Mouse (Mus musculus): ENCODE data around the gene Prr3. TPM values are rescaled to one million over a fixed set of nuclear protein-coding genes. Genes with fewer than 3 reads are reported as not detected.

Prr3 gene
- polyA plus RNA-seq, 1 experiment from 2014 or later, result 41.4 TPM

DNA sequence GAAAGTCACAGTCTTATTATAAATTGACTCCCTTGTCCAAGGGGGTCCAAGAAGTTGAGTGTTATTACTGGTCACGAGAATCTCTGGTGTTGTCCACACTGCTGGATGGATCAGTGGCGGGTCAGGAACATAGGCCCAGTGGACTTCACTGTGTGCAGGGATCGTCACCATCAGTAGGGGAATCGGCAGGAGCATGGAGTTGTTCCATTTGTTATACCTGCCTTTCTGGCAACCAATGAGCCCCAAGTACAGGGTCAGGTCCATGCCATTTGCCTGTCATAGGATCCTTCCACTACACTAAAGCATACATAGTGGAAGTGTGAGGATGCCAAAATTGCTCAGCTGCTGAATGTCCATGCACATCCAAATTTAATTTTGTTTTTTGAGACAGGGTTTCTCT, 47.4 kb downstream of the Prr3 start:
- H3K4me2 ChIP-seq (replicated peaks), result no peak overlapping the region
- H3K9me3 ChIP-seq (replicated peaks), result no peaks in the 10 kb centered on the region
- no peaks in the 10 kb centered on the region for H3K27me3 ChIP-seq
- H3K4me1 ChIP-seq, result no peaks in the 10 kb centered on the region
- no peak for ATAC-seq (ENCODE audit: insufficient number of reproducible peaks, low FRiP score, low TSS enrichment, low read depth)
- 84% methylated on average over 4 of the region's 4 CpGs for WGBS
- H3K27ac ChIP-seq (replicated peaks), result no peak overlapping the region
- H3K36me3 ChIP-seq, result peaks cover 40% of the 10 kb centered on the region
- H3K9ac ChIP-seq, result no peak overlapping the region
- no peak overlapping the region for H3K4me3 ChIP-seq (replicated peaks)

- no peak overlapping the region for H3K27ac ChIP-seq (replicated peaks)
- H3K4me1 ChIP-seq, result no peaks in the 10 kb centered on the region
- WGBS, result 96% methylated on average over 12 of the region's 12 CpGs
- no peaks in the 10 kb centered on the region for H3K27me3 ChIP-seq
- ATAC-seq (ENCODE audit: insufficient number of reproducible peaks, low FRiP score, low TSS enrichment, low read depth), result peak; percentile 16; the same call in 1 of the 2 replicates
- H3K9me3 ChIP-seq (replicated peaks), result no peaks in the 10 kb centered on the region
- no peak overlapping the region for H3K4me3 ChIP-seq (replicated peaks)
- no peak overlapping the region for H3K9ac ChIP-seq
- H3K4me2 ChIP-seq (replicated peaks), result no peak overlapping the region
- H3K36me3 ChIP-seq, result peaks cover 58% of the 10 kb centered on the region
Measured at GRCm38 (mm10) chr17:35930627-35931026, 49.4 kb downstream of the Prr3 start.

DNA sequence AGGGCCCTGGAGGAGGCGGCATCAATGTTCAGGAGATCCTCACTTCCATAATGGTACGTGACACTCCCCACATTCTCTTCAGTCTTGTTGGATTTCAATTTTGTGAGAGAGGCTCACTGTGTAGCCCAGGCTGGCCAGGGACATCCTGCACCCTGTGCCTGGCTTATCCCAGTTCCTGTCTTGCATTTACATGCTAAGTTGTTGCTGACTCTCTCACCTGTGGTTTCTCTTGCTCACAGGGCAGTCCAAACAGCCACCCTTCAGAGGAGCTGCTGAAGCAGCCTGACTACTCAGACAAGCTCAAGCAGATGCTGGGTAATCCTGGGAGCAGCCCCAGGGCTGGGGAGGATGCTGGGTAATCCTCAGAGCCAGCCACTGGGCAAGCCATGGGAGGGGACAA, 50.5 kb downstream of the Prr3 start:
- Histone ChIP-seq H3K9ac (no peak overlapping the region), H3K27ac (replicated peaks) (no peak overlapping the region), H3K36me3 (peaks cover 69% of the 10 kb centered on the region), H3K9me3 (replicated peaks) (no peaks in the 10 kb centered on the region), H3K4me3 (replicated peaks) (no peak overlapping the region), H3K4me2 (replicated peaks) (no peak overlapping the region), H3K27me3 (no peaks in the 10 kb centered on the region), H3K4me1 (no peaks in the 10 kb centered on the region)
- ATAC-seq (ENCODE audit: insufficient number of reproducible peaks, low FRiP score, low TSS enrichment, low read depth), result no peak
- WGBS, result 94% methylated on average over 2 of the region's 2 CpGs

GRCm38 (mm10) chr17:35927471-35927870, 52.6 kb downstream of the Prr3 start:
- peaks cover 83% of the 10 kb centered on the region for H3K36me3 ChIP-seq
- no peak for ATAC-seq (ENCODE audit: insufficient number of reproducible peaks, low FRiP score, low TSS enrichment, low read depth)

DNA sequence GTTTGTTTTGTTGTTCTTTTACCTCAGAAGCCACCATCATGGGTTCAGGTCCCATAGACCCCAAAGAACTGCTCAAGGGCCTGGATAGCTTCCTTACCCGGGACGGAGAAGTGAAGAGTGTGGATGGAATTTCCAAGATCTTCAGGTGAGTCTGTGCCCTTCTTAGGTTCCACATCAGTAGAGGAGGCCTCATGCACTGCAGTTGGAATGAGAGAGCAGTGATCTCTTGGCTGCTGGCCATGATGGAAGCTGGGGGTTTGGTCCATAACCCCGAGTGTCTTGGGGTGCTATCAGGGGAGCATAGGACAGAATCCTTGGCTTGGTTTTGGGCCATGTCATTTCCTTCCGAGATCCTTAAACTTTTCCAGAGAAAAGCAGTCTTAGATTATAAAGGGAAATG, 56.8 kb downstream of the Prr3 start:
- Histone ChIP-seq H3K27ac (replicated peaks) (no peak overlapping the region), H3K9me3 (replicated peaks) (no peaks in the 10 kb centered on the region), H3K36me3 (peaks cover 52% of the 10 kb centered on the region), H3K4me2 (replicated peaks) (no peak overlapping the region), H3K27me3 (no peaks in the 10 kb centered on the region), H3K9ac (no peak overlapping the region), H3K4me1 (peaks cover 18% of the 10 kb centered on the region), H3K4me3 (replicated peaks) (no peak overlapping the region)
- ATAC-seq (ENCODE audit: insufficient number of reproducible peaks, low FRiP score, low TSS enrichment, low read depth), result no peak
- 89% methylated on average over 4 of the region's 4 CpGs for WGBS

More at GRCm38 (mm10) chr17:35927471-35927870, 52.6 kb downstream of the Prr3 start:
- Histone ChIP-seq H3K9ac (no peak overlapping the region), H3K4me2 (replicated peaks) (no peak overlapping the region), H3K4me3 (replicated peaks) (no peak overlapping the region), H3K9me3 (replicated peaks) (no peaks in the 10 kb centered on the region), H3K27me3 (no peaks in the 10 kb centered on the region), H3K4me1 (no peaks in the 10 kb centered on the region; the same call in 1 of the 2 replicates), H3K27ac (replicated peaks) (no peak overlapping the region)
- WGBS, result 77% methylated on average over 1 of the region's 1 CpGs

GRCm38 (mm10) chr17:35922566-35922965, 57.5 kb downstream of the Prr3 start:
- Histone ChIP-seq H3K27me3 (no peaks in the 10 kb centered on the region), H3K36me3 (peaks cover 44% of the 10 kb centered on the region), H3K4me2 (replicated peaks) (no peak overlapping the region), H3K4me1 (peaks cover 18% of the 10 kb centered on the region), H3K4me3 (replicated peaks) (no peak overlapping the region), H3K27ac (replicated peaks) (no peak overlapping the region), H3K9me3 (replicated peaks) (no peaks in the 10 kb centered on the region), H3K9ac (no peak overlapping the region)
- 79% methylated on average over 3 of the region's 3 CpGs for WGBS
- no peak for ATAC-seq (ENCODE audit: insufficient number of reproducible peaks, low FRiP score, low TSS enrichment, low read depth)

MicroRNAs within 50 kb of the gene (microRNA counts, 519-probe panel; counts per million panel counts)
- microRNA mmu-miR-877, result 1,630 counts per million, percentile 17 among the panel's probes with 10 or more counts

Small RNAs within 50 kb of the gene (microRNA-seq; reads per million reads assigned to microRNA genes)
- 42.1 reads per million, percentile 43 among the genes with 10 or more reads in this experiment for gene Mir877 (ENCODE audit: borderline number of aligned reads)

Other genes with a start within 250 kb of the Prr3 start
- 28.7 and 30.2 TPM in 2 replicates for gene Ier3, start 158.6 kb downstream of the Prr3 start, polyA plus RNA-seq (2015; fragmentation: Nextera tagmentation; extraction: Ambion mirVana)
- gene Flot1, start 157.0 kb downstream of the Prr3 start, polyA plus RNA-seq (2015; fragmentation: Nextera tagmentation; extraction: Ambion mirVana), result 64.4 and 72.6 TPM in 2 replicates
- 823 TPM in 2 replicates for gene Tubb5, start 141.9 kb downstream of the Prr3 start, polyA plus RNA-seq (2015; fragmentation: Nextera tagmentation; extraction: Ambion mirVana)
- gene Mdc1, start 138.7 kb downstream of the Prr3 start, polyA plus RNA-seq (2015; fragmentation: Nextera tagmentation; extraction: Ambion mirVana), result 12.0 and 16.1 TPM in 2 replicates
- gene Nrm, start 118.9 kb downstream of the Prr3 start, polyA plus RNA-seq (2015; fragmentation: Nextera tagmentation; extraction: Ambion mirVana), result 53.2 and 55.2 TPM in 2 replicates
- 28.5 and 30.3 TPM in 2 replicates for gene Ppp1r18, start 114.6 kb downstream of the Prr3 start, polyA plus RNA-seq (2015; fragmentation: Nextera tagmentation; extraction: Ambion mirVana)
- gene Dhx16, start 100.4 kb downstream of the Prr3 start, polyA plus RNA-seq (2015; fragmentation: Nextera tagmentation; extraction: Ambion mirVana), result 40.7 and 50.6 TPM in 2 replicates
- 22.3 and 23.9 TPM in 2 replicates for gene 2310061I04Rik, start 82.8 kb downstream of the Prr3 start, polyA plus RNA-seq (2015; fragmentation: Nextera tagmentation; extraction: Ambion mirVana)
- gene Atat1, start 70.2 kb downstream of the Prr3 start, polyA plus RNA-seq (2015; fragmentation: Nextera tagmentation; extraction: Ambion mirVana), result 64.5 and 77.7 TPM in 2 replicates
- 72.5 and 75.7 TPM in 2 replicates for gene Mrps18b, start 63.8 kb downstream of the Prr3 start, polyA plus RNA-seq (2015; fragmentation: Nextera tagmentation; extraction: Ambion mirVana)
- gene Ppp1r10, start 63.8 kb downstream of the Prr3 start, polyA plus RNA-seq (2015; fragmentation: Nextera tagmentation; extraction: Ambion mirVana), result 39.2 and 39.5 TPM in 2 replicates
- gene Abcf1, start 10.5 kb downstream of the Prr3 start, polyA plus RNA-seq (2015; fragmentation: Nextera tagmentation; extraction: Ambion mirVana), result 89.0 and 92.2 TPM in 2 replicates
- 59.7 and 61.5 TPM in 2 replicates for gene Gnl1, start 385 bp downstream of the Prr3 start, polyA plus RNA-seq (2015; fragmentation: Nextera tagmentation; extraction: Ambion mirVana)
- 3.0 and 3.7 TPM in 2 replicates for gene H2-T24, start 40.3 kb upstream of the Prr3 start, polyA plus RNA-seq (2015; fragmentation: Nextera tagmentation; extraction: Ambion mirVana)
- 24.9 and 26.4 TPM in 2 replicates for gene H2-T23, start 52.6 kb upstream of the Prr3 start, polyA plus RNA-seq (2015; fragmentation: Nextera tagmentation; extraction: Ambion mirVana)
- gene H2-T22, start 62.5 kb upstream of the Prr3 start, polyA plus RNA-seq (2015; fragmentation: Nextera tagmentation; extraction: Ambion mirVana), result 26.8 and 27.2 TPM in 2 replicates
- 0.11 TPM in 1 of 2 replicates, not detected in the other for gene Gm6034, start 62.7 kb upstream of the Prr3 start, polyA plus RNA-seq (2015; fragmentation: Nextera tagmentation; extraction: Ambion mirVana)
- gene Gm11127, start 78.1 kb upstream of the Prr3 start, polyA plus RNA-seq (2015; fragmentation: Nextera tagmentation; extraction: Ambion mirVana), result 0.12 TPM in 1 of 2 replicates, not detected in the other
- not detected in 2 replicates for gene Gm19684, start 141.4 kb upstream of the Prr3 start, polyA plus RNA-seq (2015; fragmentation: Nextera tagmentation; extraction: Ambion mirVana)
- not detected in 2 replicates for gene Gm7030, start 149.2 kb upstream of the Prr3 start, polyA plus RNA-seq (2015; fragmentation: Nextera tagmentation; extraction: Ambion mirVana)
- 0.33 TPM in 1 of 2 replicates, not detected in the other for gene Gm8909, start 188.3 kb upstream of the Prr3 start, polyA plus RNA-seq (2015; fragmentation: Nextera tagmentation; extraction: Ambion mirVana)
- gene H2-T3, start 210.1 kb upstream of the Prr3 start, polyA plus RNA-seq (2015; fragmentation: Nextera tagmentation; extraction: Ambion mirVana), result not detected in 2 replicates

Measured in embryonic facial prominence, embryonic 15.5 days (tissue).